Mouse (Mus musculus): ENCODE measurements around the gene Fzr1.

GRCm38 (mm10) chr10:81417227-81418215, 39.2 kb upstream of the Fzr1 start:
- no peak for TF ChIP-seq CTCF (IDR thresholded peaks at IDR 0.05; ENCODE audit: borderline replicate concordance, control insufficient read depth, extremely low read depth, insufficient read depth, low read length, poor library complexity)
- no peak for TF ChIP-seq POLR2A (IDR thresholded peaks at IDR 0.05; ENCODE audit: control insufficient read depth, extremely low read depth, insufficient read depth, low read length, poor library complexity)

Measured in thymus, adult 2 months (tissue).